Mouse (Mus musculus) lung, adult 18-20 months (tissue): ENCODE measurements around the gene Bcl11b.

Source experiments
- DNase-seq, 2 experiments: peaks; one replicate each; pipeline ENCODE4 v3.0.0; 2022; ENCODE audit warnings: mixed read lengths in 2 of 2

Bcl11b gene

DNA sequence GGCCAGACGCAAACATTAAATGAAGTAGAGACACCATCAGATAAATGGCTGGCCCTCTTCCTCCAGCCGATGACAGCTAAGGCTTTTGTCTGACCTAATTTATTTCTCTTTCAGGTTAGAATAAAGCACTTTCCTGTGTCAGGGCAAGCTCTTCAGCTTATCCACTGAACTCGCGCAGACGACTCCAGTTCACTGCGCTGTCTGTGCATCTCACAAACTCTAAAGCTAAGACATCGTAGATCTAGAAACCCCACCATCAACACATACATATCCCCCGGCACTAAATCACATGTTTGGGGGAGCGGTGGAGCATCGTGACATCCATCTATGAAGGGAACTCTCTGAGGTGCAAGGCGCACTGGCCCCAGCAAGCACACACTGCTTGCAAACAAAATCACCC lies 5.5 kb downstream of the Bcl11b start:
- no peak for DNase-seq

DNA sequence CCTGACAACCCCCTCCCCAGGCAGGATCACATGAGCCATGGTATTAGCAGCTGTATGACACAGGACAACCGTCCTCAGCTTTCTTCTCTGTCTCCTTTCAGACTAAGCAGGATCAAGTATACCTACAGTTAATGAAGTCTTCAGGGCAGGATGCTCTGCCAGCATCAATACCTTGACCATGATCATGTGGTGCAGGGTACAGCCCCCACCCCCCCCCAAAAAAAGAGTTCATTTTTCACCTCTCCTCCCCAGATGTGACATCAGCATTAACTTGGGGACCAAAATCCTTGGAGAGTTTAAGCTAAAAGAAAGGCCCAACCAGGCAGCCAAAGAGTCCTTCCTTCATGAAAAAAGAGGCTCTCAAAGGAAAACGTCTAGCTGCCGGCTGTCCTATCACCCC lies 6.2 kb downstream of the Bcl11b start:
- no peak for DNase-seq

DNA sequence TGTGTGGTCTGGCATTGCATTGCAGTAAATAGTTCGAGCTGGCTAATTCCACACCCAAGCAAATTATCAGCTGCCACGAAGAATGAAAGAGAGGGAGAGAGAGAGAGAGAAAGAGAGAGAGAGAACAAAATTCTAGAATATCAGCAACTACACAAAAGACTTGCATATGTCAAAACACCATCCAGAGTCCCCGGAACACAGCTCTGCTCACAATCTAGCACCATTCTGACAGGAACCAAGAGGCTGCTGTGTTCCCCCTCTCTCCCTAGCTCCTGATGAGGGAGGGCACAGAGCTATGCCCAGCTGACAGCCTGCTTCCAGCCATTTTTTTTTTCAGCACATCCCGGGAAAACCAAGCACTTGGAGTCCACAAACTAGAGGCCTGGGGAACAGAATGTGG lies 6.6 kb downstream of the Bcl11b start:
- DNase-seq: no peak

DNA sequence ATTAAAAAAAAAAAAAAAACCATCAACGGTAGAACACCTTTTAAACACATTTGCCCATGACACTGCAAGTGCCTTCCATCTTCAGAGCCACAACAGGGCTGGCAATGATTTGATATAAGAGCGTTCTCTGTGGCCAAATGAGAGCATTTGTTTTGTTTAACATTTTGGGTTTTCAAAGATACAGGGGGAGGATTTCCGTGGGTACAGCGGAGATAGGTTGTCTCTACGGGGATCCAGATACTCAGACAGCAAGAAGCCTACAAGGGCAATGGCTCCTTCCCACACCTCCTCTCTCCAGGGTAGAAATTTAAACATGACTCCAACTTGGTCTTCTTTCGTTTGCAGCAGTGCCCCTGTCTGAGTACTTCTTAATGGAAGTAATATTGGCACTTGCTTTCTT lies 7.2 kb downstream of the Bcl11b start:
- DNase-seq: no peak

DNA sequence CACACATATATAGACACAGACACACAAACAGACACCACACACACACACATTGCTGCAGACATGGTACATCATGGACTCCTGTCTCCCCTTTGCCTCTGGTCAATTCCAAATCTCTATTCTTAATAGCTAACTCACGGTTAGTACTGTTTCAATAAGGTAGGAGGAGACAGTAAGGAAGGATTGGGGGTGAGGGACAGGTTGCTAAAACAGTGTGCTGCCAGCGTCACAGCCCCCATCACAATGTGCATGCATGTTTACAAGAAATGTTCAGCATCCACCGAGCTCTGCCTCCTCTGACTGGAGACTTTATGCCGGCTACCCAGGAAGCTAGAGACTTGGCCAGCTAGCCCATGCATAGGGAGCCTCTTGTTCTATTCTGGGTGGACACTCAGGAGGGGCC lies 9.0 kb downstream of the Bcl11b start:
- DNase-seq: no peak

DNA sequence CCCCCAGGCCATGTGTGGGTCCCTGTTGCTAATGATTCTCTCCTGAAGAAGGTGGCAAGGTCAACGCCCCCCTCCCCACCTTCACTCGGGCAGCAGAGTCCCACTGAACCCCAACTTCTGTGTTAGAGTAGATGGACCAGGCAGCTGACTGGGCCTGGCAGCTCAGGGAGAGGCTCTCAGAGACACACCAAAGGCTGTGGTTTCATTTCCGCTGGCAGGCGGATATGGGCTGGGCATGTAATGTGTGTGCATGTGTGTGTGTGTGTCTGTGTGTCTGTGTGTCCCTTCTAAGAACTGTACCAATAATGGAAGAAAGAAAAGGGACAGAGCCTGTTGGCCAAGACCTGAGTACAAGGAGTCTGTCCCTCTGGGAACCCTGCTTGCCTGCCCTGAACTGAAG lies 10.4 kb downstream of the Bcl11b start:
- DNase-seq: no peak

DNA sequence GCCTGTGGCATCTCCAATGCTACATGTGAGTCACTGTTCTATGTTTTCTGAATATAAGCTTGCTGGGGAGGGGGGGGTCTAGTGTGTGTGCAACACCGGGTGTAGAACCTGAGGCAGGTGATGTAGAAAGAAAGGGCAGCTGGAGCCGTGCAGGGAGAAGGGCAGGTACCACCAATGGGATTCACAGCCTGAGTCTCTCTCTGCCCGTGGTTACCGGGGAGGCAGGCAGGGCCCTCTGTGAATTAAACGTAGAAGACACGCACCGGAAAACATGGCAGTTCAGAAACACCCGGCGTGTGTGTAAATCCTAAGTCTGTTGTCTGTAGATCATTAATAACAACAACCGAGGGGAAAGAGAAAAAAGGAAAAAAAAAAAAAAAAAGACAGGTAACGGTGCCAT lies 12.2 kb downstream of the Bcl11b start:
- DNase-seq: no peak

DNA sequence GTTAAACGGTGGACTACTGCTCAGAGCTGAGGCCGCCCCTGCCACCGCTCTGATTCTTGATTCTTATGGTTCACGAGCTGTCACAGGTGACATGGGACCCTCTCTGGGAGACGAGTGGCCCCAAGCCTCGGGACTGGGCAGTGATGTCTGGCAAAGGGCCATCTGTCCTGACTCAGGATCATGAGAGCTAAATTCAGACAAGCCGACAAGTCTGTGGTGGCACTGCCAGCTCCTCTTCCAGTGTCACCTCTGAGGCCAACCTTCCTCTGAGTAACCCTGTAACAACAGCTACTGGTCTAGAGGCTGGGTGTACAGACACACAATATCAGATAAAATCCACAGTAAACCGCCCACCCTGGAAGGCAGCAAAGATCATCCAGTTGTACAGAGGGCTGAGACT lies 20.2 kb downstream of the Bcl11b start:
- DNase-seq: no peak

DNA sequence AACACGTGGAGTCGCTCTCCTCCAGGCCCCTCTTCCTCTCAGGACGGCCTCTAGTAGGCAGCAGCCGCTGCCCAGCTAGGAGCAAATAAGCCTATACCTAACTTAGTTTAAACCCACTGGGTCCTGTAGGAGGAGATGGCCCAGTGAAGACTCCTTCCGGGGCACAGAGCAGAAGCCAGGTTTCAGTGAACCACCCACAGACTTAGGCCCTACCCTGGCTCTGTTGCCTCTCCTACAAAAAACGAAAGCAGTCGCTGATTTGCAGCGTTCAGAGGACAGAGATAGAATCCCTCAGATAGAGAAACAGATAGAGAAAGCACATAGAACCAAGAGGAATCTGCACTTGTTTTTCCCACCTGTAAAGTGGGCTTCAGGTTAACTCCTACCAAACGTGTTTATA lies 21.1 kb downstream of the Bcl11b start:
- no peak for DNase-seq

DNA sequence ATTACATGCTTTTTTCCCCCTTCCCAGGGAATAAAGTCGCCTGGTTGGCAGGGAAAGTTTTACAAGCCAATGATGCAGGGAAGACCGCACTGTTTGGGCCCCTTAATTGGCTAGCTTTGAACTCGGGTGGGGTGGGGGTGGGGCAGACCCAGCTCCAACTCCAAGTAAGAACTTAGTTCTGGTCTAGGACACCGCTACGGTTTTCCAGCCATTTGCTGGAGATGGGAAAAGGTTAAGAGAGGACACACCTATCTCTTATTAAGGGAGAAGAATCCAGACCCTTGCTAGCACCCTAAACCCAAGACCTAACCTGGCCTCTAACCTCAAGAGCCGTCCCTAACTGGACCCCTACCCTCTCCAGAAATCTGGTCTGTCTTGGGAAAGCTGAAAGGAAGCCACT lies 22.2 kb downstream of the Bcl11b start:
- DNase-seq: no peak

DNA sequence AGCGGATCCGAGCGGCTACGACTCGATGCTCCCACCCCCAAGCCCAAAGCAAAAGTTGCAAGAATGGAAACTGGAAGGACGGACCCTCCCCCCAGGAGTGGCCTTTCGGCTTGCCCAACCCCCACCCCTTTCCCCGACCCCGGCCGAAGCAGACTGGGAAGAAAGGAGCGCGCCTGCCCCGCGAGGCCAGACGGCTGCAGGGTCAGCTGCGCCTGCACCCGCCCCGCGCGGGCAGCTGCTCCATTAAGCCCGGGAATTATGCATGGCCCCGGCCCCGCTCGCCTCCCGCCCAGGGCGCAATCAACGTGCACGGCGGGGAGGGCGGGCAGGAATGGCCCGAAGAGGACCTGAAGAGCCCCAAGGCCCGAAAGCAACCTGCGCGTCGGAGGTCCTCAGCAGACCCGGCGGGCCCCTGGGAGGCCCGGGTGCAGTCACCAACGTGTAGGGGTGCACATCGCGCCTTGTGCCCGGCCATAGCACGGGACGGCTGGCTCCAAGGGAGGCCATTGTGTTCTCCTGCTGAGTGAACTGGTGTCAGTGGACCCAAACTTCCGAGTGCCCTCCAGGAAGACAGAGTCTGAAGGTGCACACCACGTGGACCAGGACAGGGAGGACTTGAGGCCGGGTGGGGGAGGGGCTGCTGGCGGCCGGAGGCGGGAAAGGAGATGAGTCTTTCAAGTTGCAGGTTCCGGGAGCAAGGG lies 23.0 kb downstream of the Bcl11b start:
- DNase-seq: no peak

DNA sequence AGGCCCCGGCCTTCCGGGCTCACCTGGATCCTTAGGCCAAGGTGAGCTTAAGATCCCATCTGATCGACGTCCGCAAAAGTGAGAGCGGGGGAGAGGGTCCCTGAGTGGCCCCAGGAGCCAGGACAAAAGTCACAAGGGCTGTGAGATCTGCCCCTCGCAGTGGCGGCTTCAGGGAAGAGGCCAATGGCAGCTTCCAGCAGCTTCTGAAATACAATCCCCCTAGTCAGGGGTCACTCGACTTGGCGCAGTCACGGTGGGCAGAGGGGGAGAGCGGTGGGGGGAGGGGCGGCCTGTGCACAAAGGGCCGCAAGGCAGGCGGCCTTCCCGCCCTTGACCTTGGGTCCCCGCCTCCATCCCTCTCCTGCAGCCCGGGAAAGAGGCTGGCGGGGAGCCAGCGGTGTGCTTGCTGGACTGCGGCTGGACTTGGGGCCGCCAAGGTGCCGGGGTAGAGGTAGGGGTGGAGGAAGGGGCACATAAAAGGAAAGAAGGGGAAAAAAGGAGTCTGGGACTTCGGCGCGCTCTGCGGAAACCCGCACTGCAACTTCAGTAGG lies 23.6 kb downstream of the Bcl11b start:
- peak in 1 of 2 experiments; percentile 20 for DNase-seq

DNA sequence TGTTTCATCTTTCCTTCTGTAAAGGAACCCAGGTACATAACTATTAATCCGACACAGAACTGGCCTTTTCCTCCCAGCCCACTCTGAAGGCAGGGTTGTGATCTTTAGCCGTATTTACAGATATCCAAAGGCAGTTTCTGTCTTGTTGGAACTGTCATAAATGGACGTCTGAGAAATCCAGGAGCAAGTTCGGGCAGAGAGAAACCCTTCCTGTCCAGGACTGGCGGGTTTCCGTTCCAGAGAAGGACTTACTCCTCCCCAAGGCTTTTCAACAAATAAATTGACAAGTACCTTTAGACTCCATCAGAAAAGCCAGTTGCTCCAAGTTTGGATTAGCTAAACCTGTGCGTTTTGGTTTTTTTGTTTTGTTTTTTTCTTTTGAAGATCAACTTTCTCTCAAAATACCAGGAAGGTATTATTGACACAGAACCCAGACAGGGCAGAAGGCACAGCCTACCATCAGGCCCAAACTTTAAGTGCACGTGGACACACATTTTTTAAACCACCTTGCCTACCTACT lies 24.6 kb downstream of the Bcl11b start:
- DNase-seq: no peak

DNA sequence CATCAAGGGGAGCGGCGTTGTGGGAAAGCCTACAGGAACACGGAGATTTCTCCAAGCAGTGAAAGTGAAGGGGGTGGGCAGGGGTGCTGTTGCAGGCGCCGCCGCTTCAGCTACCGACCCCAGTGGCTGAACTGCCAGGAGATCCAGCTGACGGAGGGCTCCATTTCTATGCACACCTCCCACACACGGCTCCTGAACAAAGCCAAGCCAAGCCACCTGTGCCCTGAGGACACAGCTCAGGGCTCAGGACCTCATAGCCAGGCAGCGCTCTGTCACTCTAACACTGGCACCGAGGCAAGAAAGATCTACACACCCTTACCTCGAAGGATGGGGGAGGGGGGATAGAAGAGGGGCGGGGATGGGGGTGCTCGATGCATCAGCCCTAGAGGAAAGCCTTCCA lies 25.3 kb downstream of the Bcl11b start:
- no peak for DNase-seq

DNA sequence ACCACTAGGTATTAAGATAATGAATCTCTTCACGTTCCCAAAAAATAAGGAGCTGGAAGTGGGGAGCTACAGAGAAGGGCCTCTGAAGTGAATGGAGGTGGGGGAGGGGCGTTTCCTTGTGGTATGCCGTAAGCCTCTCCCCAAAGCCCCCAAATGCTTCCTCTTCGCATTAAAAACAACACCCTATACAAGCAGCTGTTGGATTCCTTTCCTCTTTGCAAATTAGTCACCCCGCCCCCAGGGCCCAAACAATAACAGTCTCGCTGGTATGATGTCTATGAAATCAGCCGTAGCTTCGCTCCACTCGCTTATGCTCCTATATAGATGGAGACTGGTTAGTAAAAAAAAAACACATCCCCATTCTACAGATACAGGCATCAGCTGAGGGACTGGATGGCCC lies 25.9 kb downstream of the Bcl11b start:
- no peak for DNase-seq

DNA sequence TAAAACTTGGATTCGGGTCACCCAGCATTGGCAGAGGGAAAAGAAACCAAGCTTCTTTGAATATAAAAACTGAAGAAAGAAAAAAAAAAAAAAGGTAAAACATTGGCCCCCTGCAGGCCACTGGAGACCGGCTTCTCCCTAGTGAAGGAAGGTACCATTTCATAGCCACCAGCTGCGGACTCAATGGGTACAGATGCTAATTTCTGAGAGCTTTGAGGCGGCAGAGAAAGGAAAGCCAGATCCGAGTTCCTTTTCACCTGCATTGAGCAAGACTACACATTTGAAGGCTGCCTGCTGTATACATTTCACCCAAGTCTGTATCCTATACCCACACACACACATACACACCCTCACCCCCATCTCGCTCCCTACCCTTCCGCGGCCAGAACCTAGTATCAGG lies 26.3 kb downstream of the Bcl11b start:
- DNase-seq: no peak

DNA sequence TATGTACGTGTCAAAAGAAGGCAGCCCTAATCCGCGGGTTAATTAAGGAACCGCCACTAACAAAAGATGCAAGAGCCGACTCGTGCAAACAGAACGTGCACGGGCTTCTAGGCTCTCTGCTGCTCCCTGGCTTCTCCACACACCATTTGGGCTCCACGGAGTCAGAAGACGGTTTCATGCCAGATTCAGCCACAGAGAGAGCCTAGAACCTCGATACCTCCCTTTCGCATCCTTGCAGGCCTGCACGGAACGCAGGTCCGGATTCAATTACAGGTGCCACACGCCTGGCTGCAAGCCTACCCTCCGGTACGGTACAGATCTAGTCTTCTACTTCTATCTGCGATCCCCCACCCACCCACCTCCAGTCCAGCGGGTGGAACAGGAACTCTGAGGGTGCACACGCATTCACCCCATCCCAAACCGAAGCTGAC lies 26.8 kb downstream of the Bcl11b start:
- no peak for DNase-seq

DNA sequence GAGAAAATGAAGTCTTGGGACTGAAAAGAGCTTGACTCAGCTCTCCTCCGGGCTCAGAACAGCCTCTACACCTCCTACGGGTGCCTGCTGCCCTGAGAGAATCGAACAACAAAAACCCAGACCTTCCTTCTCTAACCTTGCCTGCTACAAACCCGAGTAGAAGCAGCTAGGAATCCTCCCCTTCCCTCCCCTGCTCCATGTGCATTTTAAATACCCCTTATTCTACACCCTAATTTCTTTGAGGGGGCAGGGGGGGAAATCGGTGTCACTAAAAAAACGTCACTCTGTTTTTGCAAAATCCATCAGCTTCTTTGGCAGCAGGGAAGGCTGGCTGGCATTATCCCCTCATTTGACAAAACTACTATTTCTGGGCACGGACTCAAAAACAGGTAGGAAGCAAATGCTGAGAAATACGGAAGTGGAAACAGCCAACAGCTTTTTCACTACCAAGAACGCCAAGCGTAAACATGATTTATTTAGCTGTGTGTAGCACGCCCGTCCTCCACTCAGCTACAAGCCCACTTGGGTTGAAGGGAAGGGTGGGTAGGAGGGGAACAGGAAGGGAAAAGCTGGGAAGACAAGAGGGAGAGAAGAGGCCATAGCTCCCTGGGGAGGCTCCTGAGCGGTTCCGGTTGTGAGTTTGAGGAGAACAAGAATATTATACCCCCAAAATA lies 27.4 kb downstream of the Bcl11b start:
- DNase-seq: no peak

DNA sequence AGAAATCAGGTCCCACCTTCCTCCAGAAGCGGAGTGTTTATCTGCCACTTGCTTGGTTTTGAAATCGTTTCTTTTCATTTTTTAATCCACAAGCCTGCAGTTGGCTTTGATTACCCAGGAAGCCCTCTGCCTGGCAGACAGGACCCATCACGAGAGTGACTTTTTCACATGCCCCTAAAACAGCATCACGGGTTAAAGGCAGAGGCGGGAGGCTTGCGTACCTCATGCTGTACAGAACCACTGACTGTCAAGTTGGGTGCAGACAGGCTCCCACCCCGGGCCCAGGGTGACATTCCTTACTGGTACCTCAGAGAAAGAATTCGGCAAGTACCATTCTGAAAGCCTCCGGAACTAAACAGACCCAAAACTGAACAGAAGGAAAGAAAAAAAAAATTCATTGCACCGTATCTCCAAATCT lies 27.9 kb downstream of the Bcl11b start:
- DNase-seq: no peak

DNA sequence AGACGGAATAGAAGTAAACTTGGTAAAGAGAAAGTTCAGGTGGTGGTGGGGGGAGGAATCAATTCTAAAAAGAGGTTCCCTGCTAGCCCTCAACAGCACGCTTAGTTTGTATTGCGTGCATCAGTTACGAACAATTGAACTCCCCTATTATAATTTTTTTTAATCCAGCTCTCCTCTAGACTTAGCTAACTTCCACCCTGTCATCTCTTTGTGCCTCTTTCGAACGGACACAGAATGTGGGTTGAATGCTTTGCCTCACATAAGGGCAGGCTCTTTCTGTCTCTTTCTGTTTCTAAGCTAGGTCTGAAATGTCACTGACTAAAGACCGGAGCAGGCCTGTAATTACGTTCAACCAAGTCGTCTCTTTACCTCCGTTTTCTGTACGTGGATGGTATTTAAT lies 28.9 kb downstream of the Bcl11b start:
- DNase-seq: no peak

DNA sequence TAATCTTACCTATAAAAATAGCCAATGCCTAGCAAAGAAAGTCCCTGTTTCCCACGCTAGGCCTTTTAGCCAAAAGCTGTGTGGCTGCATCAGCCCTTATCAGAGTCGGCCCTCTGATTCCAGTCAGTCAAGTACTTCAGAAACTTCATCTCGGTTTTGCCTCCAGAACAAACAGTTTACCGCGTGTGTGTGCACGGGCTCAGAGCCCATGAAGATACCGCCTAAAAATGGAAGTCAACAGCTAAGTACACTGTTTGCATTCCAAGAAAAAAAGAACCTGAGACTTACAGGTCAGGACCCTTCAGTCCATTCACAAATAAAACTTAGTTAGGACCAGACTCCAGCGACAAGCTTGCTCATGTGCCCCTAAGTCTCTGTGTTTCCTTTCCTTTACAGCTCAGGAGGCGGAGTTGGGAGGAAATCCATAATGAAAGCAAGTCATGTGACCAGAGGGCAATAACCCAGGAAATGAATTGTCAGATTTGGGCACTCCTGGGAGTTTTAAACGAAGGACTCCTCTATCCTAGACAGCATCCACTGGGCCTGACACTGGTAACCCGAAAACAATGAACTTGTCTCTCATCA lies 29.8 kb downstream of the Bcl11b start:
- peak; percentile 8 to 13 for DNase-seq

DNA sequence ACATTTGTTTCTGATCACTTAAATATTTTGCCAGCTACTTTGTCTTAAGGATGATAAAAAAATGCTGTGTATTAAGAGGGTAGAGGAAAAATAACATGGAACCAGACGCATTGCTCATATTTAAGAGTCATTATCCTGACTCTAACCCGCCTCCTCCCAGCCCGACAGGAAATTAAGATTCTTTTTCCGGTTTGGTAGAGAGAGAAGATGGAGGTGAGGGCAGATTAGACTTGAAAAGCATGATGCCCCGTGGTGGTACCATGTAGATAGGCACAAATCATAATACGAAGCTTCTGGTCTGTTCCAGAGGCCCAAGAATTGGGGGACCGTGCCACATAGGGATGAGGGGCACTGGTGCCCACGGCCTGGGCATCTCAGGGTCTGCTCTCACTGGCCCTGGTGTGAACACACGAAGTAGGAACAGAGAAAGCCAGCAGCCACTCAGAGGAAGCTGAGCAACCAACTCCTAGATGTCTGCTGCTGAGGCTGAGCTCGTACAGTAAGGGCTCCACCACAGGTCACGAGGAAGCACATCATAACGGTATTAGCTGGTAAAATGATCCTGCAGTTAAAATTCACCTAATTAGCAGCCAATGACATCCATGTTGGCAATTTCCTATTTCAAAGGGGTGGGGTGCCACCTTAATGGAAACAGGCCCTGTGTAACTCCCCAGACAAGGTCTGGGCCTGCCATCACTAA lies 32.2 kb downstream of the Bcl11b start:
- no peak for DNase-seq

DNA sequence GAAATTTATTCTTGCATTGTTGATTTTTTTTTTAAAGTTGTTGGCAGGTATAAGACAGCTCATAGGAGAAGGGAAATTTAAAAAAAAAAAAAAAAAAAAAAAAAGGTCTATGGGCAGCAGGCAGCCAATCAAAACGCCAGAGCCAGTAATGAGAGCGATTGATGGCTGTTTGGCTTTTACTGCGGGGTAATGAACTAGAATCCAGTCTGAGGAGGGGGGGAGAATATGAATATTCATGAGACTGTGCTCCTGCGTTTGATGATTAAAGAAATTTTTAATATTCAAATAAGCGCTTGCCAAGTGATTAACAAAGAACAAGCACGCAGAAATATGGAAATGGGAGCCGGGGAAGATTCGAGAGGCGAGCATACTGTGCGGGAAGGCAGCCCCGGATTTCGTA lies 32.8 kb downstream of the Bcl11b start:
- no peak for DNase-seq
